Comparison of ENCODE assay signal across 17 mouse cellular contexts in the genomic region with DNA sequence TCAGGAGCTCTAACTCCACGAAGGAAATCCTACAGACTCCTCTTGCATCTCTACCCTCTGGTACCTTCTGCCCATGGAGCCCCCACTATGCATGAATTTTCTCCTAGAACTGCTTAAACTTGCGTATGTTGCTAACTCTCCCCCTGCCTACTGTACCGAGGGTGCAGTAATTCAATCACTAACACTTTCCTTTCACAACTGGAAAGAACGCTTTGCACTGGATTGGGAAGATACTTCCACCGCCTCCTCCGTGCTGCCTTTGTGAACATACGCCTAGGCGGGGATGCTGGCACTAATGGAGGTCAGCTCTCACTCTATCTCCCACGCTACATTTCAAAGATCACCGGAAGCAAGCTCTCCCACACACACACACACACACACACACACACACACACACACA.
"Had no signal": no experiment of that assay in that cellular context is flagged by ENCODE, and none has a peak within 500 bp of the region (broad histone marks: within the 10 kb centered on the region; RNA-seq: fewer than 3 reads in every experiment).

No protein-coding gene starts in this region.

- DNase-seq: lung, adult 18-20 months; lung, embryonic 14.5 days; lung, postnatal 10 days; lung, postnatal 4 days; midbrain, embryonic 14.5 days; right cerebral cortex, postnatal 14 days; thymus, adult 2 months; thymus, postnatal 25 days; thymus, postnatal 4 days had no signal

- H3K9me3 ChIP-seq: midbrain, embryonic 10.5 days; midbrain, embryonic 12.5 days; neural tube, embryonic 13.5 days; neural tube, embryonic 15.5 days; stomach, embryonic 15.5 days had no signal

- H3K27me3 ChIP-seq: midbrain, embryonic 12.5 days; neural tube, embryonic 13.5 days; neural tube, embryonic 15.5 days; stomach, embryonic 15.5 days had no signal

- ATAC-seq: midbrain, embryonic 16.5 days had no signal

- H3K4me3 ChIP-seq: midbrain, embryonic 10.5 days; midbrain, embryonic 12.5 days; myocyte; neural tube, embryonic 13.5 days; neural tube, embryonic 15.5 days; stomach, embryonic 15.5 days had no signal

- H3K27ac ChIP-seq: midbrain, embryonic 10.5 days; midbrain, embryonic 12.5 days; neural tube, embryonic 13.5 days; neural tube, embryonic 15.5 days; stomach, embryonic 15.5 days; stomach, postnatal 0 days had no signal

- H3K4me1 ChIP-seq: midbrain, embryonic 10.5 days; midbrain, embryonic 12.5 days; neural tube, embryonic 13.5 days; neural tube, embryonic 15.5 days; stomach, embryonic 15.5 days had no signal

- H3K4me2 ChIP-seq: lung, embryonic 14.5 days; midbrain, embryonic 12.5 days; neural tube, embryonic 13.5 days; neural tube, embryonic 15.5 days; stomach, embryonic 15.5 days had no signal

- H3K9ac ChIP-seq: lung, embryonic 14.5 days; midbrain, embryonic 12.5 days; neural tube, embryonic 13.5 days; neural tube, embryonic 15.5 days; stomach, embryonic 15.5 days had no signal
